Mouse (Mus musculus): ENCODE data around the gene Fam76a.

DNA sequence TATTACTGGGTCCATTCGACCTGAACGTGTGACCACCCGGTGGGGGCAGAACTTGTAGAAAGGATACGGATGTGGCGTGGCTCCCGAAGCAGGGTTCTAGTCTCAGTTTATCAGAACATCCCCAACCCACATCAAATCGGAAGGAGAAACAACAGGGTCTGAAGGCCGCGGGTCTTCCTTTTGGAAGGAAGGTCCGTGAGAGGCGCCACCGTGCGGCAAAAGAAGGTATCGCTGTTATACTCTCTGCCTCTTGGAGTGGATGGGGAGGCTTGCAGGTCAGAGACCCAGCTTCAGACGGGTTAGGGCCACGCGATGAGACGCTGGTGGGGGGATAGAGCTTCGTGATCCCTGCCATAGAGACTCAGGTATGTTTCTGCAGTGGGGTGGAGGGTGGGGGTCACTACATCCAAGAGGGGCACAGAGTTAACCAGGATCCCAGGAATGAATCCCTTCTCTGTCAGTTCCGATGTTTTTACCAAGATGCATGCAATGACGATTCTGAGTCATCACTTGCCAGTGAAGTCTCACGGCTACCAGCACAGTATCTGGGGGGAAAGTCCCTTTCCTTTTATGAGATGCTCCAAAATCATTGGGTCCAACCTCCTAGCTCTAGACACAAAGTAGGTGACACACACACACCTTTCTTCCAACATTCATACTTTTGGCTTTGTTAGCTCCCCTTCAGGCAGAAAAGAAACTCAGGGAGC, 17.2 kb upstream of the Fam76a start:
- TF ChIP-seq POLR2A (IDR thresholded peaks at IDR 0.05; ENCODE audit: low read depth, low read length) (no peak), CTCF (IDR thresholded peaks at IDR 0.05; ENCODE audit: extremely low read depth, insufficient read length, insufficient replicate concordance, low read depth, low read length) (peak; percentile 80)
